Mouse (Mus musculus) G1E-ER4 (cell line): ENCODE measurements around the gene Ublcp1. TPM values are rescaled to one million over a fixed set of nuclear protein-coding genes. Genes with fewer than 3 reads are reported as not detected.

Experiments used
- GATA1 ChIP-seq: IDR thresholded peaks from one replicate; pipeline ENCODE4 v1.8.0; 2012; ENCODE audit warnings: low read length, inconsistent platforms
- polyA plus RNA-seq: library from polyadenylated mRNA; stranded (reverse); fragments of >175 nt; gene quantifications from 2 replicates; pipeline ENCODE4 v1.2.3, GENCODE M21; 2012

The Ublcp1 gene
- polyA plus RNA-seq, 1 experiment = 3.1 TPM

DNA sequence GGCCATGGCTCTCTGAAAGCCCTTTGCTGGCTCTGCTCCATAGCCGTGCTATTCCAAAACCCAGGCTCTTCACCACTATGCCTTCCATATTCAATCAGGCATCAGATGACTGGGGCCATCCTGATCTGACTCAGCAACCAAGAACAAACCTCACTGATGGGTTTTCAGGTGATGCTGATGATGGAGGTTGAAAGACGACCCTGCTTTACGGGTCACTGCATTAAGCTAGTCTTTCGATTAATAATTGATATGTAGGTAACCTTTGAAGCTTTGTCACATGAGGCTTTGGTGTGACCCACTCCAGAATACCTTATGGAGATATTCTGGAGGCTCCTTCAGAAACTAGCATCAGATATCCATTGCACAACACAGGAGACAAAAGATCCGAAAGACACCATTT, 63.8 kb downstream of the Ublcp1 start:
- TF ChIP-seq GATA1 = no peak

DNA sequence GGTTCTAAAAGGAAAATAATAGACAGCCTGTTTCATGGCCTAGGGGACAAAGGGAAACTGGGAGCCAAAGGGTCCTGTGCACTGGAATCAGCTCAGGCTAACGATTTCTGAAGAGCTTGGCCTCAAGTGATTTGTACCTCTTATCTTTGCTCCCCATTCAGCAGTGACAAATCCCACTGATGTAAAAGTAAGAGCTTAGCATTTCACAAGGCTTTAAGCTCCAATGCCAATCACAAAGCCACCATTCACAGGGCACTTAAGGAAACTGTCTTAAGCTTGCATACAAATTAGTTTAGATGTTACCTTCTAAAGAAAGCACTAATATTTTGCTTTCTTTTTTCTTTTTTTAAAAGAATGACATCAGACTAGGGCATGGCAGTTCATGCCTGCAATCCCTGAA, 64.3 kb downstream of the Ublcp1 start:
- no peak for TF ChIP-seq GATA1

DNA sequence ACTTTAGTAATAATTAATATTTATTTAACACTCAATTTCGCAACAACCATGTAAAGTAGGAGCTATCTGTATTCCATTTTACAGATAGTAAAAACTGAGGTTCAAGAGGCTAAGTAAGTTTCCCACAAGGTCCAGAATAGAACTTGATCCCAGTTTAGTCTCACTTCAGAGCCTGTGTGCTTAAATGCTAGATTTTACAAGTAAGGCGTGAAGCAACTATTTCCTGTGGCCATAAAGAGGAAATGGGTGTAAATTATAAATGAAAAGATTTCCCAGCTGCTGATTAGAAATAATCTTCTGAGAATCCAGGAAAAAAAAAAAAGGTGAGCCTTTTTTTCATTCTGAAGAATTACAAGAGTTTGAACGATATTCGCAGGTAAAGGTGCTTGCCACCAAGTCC, 65.2 kb downstream of the Ublcp1 start:
- no peak for TF ChIP-seq GATA1

Other genes starting within 250 kb of the Ublcp1 start
- gene Il12b, start 70.4 kb downstream of the Ublcp1 start, polyA plus RNA-seq = not detected in 2 replicates
- gene Rnf145, start 48.5 kb upstream of the Ublcp1 start, polyA plus RNA-seq = 156 and 246 TPM in 2 replicates
- not detected in 2 replicates for gene Ebf1, start 146.8 kb upstream of the Ublcp1 start, polyA plus RNA-seq